Mouse (Mus musculus): ENCODE measurements at regions not wholly inside any gene's neighbourhood (a gene's known extent, or its start where the extent isn't known, plus 50 kb on each side); places are given as distances from the start of the nearest gene placed in this dataset.
A peak's percentile ranks its signal among the peaks of the same experiment; 100 is the strongest.

DNA sequence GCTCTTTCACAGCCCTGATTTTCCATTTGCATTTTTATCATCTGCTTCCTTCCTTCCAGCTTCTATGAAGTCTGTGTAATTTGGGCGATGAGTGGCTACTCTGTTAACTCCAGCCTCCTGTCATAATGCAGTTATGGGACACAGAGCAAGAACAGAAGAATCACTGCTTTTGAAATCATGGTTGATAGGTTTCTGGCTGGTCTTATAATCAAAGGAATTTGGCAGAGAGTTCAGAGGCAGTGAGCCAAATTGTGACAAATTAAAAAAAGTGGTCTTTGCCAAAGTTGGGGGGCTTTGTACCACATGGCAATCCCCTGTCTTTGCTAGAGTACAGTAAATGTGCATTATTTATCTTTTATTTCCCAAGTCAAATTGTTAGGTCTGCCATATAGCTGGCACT lies 1292.6 kb downstream of the Rapgef2 start:
- Histone ChIP-seq H3K27ac (ENCODE audit: low read depth, low read length) (no peak overlapping the region), H3K27me3 (ENCODE audit: control insufficient read depth, insufficient read depth, low read length) (no peaks in the 10 kb centered on the region), H3K9ac (ENCODE audit: low read length) (no peak overlapping the region), H3K4me2 (no peak overlapping the region), H3K9me3 (ENCODE audit: control insufficient read depth, low read length) (no peaks in the 10 kb centered on the region), H3K4me1 (ENCODE audit: control insufficient read depth, insufficient read depth, low read length) (no peaks in the 10 kb centered on the region), H3K36me3 (ENCODE audit: control insufficient read depth, insufficient read depth, low read length) (no peaks in the 10 kb centered on the region), H3K4me3 (ENCODE audit: low read depth, low read length) (no peak overlapping the region)
- ATAC-seq (ENCODE audit: low FRiP score), result no peak
- DNase-seq (ENCODE audit: low spot score, missing footprints), result no peak
- WGBS, result 79% methylated on average over 1 of the region's 1 CpGs

DNA sequence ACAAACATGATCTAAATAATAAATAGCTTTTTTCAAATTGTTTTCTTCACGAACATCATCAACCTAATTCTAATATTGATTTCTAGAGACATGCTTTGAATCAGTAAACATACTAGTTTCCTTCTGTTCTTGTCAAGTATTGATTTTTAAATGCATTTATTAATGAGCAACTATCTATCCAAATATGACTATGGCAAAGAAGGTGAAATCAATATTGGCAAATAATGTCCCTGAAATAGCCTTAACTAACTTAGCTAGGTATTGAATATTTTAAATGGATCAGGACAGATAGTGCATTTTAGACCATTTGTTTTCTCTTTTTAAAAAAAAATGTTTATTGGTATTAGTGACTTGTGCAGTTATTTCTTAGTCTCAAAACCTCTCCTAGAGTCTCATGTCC lies 1341.5 kb downstream of the Rapgef2 start:
- Histone ChIP-seq H3K4me1 (ENCODE audit: control insufficient read depth, insufficient read depth, low read length) (no peaks in the 10 kb centered on the region), H3K9ac (ENCODE audit: low read length) (no peak overlapping the region), H3K9me3 (ENCODE audit: control insufficient read depth, low read length) (no peaks in the 10 kb centered on the region), H3K27me3 (ENCODE audit: control insufficient read depth, insufficient read depth, low read length) (no peaks in the 10 kb centered on the region), H3K27ac (ENCODE audit: low read depth, low read length) (no peak overlapping the region), H3K4me3 (ENCODE audit: low read depth, low read length) (no peak overlapping the region), H3K36me3 (ENCODE audit: control insufficient read depth, insufficient read depth, low read length) (no peaks in the 10 kb centered on the region), H3K4me2 (no peak overlapping the region)
- 78% methylated on average over 1 of the region's 1 CpGs for WGBS
- ATAC-seq (ENCODE audit: low FRiP score), result no peak
- DNase-seq (ENCODE audit: low spot score, missing footprints), result no peak

DNA sequence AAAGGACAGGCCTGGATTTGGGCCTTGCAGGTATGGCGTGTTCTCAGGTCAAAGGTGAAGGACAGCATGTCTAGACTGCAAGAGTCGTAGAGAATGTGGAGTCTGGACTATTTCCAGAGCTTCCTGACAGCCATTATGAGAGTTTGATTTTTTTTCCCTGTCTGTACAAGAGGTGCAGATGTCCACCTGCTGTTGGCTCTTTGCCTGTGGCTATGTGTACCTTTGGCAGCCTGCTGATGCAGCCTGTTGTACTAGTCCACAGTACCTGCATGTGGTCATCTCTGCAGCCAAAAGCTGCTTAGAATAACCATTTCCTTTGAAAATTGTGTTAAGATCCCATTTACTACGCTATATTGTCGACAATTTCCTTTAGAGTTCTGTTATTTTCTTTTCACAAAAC lies 1389.1 kb downstream of the Rapgef2 start:
- Histone ChIP-seq H3K4me3 (ENCODE audit: low read depth, low read length) (no peak overlapping the region), H3K9ac (ENCODE audit: low read length) (no peak overlapping the region), H3K27ac (ENCODE audit: low read depth, low read length) (no peak overlapping the region), H3K4me1 (ENCODE audit: control insufficient read depth, insufficient read depth, low read length) (no peaks in the 10 kb centered on the region), H3K27me3 (ENCODE audit: control insufficient read depth, insufficient read depth, low read length) (no peaks in the 10 kb centered on the region), H3K36me3 (ENCODE audit: control insufficient read depth, insufficient read depth, low read length) (no peaks in the 10 kb centered on the region), H3K4me2 (no peak overlapping the region), H3K9me3 (ENCODE audit: control insufficient read depth, low read length) (no peaks in the 10 kb centered on the region)
- WGBS, result 88% methylated on average over 4 of the region's 4 CpGs
- ATAC-seq (ENCODE audit: low FRiP score) (no peak), DNase-seq (ENCODE audit: low spot score, missing footprints) (no peak)

DNA sequence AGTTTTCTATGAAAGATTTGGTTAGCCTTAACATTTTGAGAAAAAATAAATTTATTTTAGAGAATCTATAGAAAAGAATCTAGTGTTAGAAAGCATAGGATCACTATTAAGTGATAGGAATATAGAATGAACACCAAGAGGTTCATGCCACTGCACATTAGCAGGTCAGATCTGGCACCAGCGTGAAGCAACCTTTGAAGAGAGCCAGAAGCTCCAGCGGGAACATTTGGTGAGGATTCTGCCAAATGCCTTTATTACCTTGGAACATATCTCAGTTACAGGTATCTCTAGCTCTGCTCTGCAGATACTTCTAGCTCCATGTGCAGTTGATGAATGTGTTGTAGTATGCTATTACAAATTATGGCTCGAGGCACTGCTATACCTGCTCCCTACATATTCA lies 1398.7 kb downstream of the Rapgef2 start:
- H3K27me3 ChIP-seq (ENCODE audit: control insufficient read depth, insufficient read depth, low read length), result no peaks in the 10 kb centered on the region
- H3K27ac ChIP-seq (ENCODE audit: low read depth, low read length), result no peak overlapping the region
- H3K4me2 ChIP-seq, result no peak overlapping the region
- H3K4me1 ChIP-seq (ENCODE audit: control insufficient read depth, insufficient read depth, low read length), result no peaks in the 10 kb centered on the region
- no peaks in the 10 kb centered on the region for H3K36me3 ChIP-seq (ENCODE audit: control insufficient read depth, insufficient read depth, low read length)
- H3K4me3 ChIP-seq (ENCODE audit: low read depth, low read length), result no peak overlapping the region
- ATAC-seq (ENCODE audit: low FRiP score) (no peak), DNase-seq (ENCODE audit: low spot score, missing footprints) (no peak)
- H3K9ac ChIP-seq (ENCODE audit: low read length), result no peak overlapping the region
- 87% methylated on average over 3 of the region's 3 CpGs for WGBS
- no peaks in the 10 kb centered on the region for H3K9me3 ChIP-seq (ENCODE audit: control insufficient read depth, low read length)

GRCm38 (mm10) chr3:77848717-77849241 lies 1437.5 kb downstream of the Rapgef2 start:
- WGBS, result 87% methylated on average over 3 of the region's 3 CpGs
- ATAC-seq (ENCODE audit: low FRiP score) (0 out of 2 replicates have a peak, but pooled peaks have one; percentile 11), DNase-seq (ENCODE audit: low spot score, missing footprints) (no peak)
- Histone ChIP-seq H3K4me3 (ENCODE audit: low read depth, low read length) (no peak overlapping the region), H3K4me1 (ENCODE audit: control insufficient read depth, insufficient read depth, low read length) (no peaks in the 10 kb centered on the region), H3K9ac (ENCODE audit: low read length) (no peak overlapping the region), H3K4me2 (no peak overlapping the region), H3K9me3 (ENCODE audit: control insufficient read depth, low read length) (no peaks in the 10 kb centered on the region), H3K27ac (ENCODE audit: low read depth, low read length) (no peak overlapping the region), H3K36me3 (ENCODE audit: control insufficient read depth, insufficient read depth, low read length) (no peaks in the 10 kb centered on the region), H3K27me3 (ENCODE audit: control insufficient read depth, insufficient read depth, low read length) (no peaks in the 10 kb centered on the region)

DNA sequence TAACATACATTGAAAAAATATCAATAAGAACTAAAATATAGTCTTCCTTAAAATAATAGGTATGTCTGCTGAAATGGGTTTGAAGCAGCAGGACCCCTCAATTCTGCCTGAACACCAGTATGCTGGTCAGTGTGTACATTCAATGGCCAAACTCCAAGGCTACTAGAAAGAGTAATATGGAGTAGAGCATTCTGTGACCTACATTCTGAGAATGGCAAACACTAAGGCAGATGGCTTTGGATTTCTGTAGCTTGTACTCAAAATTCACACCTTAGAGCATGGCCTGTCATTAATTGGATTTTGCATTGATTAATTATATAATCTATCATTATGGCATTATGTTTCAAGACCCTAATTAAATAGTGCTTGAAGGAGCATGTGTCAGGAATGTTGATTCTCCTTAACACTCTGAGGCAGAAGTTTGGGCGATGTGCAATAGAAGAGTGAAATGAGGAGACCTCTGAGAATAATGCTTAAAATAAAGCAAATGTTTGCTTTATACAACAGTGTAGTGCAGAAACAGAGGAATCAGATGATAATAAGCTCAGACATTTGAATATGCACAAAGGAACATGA lies 1454.0 kb downstream of the Rapgef2 start:
- no peaks in the 10 kb centered on the region for H3K4me1 ChIP-seq (ENCODE audit: control insufficient read depth, insufficient read depth, low read length)
- WGBS, result 97% methylated on average over 1 of the region's 1 CpGs
- H3K36me3 ChIP-seq (ENCODE audit: control insufficient read depth, insufficient read depth, low read length), result no peaks in the 10 kb centered on the region
- H3K4me2 ChIP-seq, result no peak overlapping the region
- no peak for DNase-seq (ENCODE audit: low spot score, missing footprints)
- H3K9ac ChIP-seq (ENCODE audit: low read length), result no peak overlapping the region
- H3K9me3 ChIP-seq (ENCODE audit: control insufficient read depth, low read length), result no peaks in the 10 kb centered on the region
- no peak overlapping the region for H3K27ac ChIP-seq (ENCODE audit: low read depth, low read length)
- no peaks in the 10 kb centered on the region for H3K27me3 ChIP-seq (ENCODE audit: control insufficient read depth, insufficient read depth, low read length)
- ATAC-seq (ENCODE audit: low FRiP score), result no peak
- H3K4me3 ChIP-seq (ENCODE audit: low read depth, low read length), result no peak overlapping the region

- H3K27me3 ChIP-seq (ENCODE audit: control insufficient read depth, insufficient read depth, low read length), result no peaks in the 10 kb centered on the region
- H3K9me3 ChIP-seq (ENCODE audit: control insufficient read depth, low read length), result no peaks in the 10 kb centered on the region
- DNase-seq (ENCODE audit: low spot score, missing footprints) (no peak), ATAC-seq (ENCODE audit: low FRiP score) (no peak)
- no peak overlapping the region for H3K27ac ChIP-seq (ENCODE audit: low read depth, low read length)
- H3K4me1 ChIP-seq (ENCODE audit: control insufficient read depth, insufficient read depth, low read length), result no peaks in the 10 kb centered on the region
- 73% methylated on average over 2 of the region's 2 CpGs for WGBS
- H3K9ac ChIP-seq (ENCODE audit: low read length), result no peak overlapping the region
- H3K4me3 ChIP-seq (ENCODE audit: low read depth, low read length), result no peak overlapping the region
- no peak overlapping the region for H3K4me2 ChIP-seq
- H3K36me3 ChIP-seq (ENCODE audit: control insufficient read depth, insufficient read depth, low read length), result no peaks in the 10 kb centered on the region
These were observed 1454.6 kb downstream of the Rapgef2 start for GRCm38 (mm10) chr3:77831760-77832159.

GRCm38 (mm10) chr3:77831256-77831655 lies 1455.1 kb downstream of the Rapgef2 start:
- no peaks in the 10 kb centered on the region for H3K27me3 ChIP-seq (ENCODE audit: control insufficient read depth, insufficient read depth, low read length)
- ATAC-seq (ENCODE audit: low FRiP score), result no peak
- H3K4me3 ChIP-seq (ENCODE audit: low read depth, low read length), result no peak overlapping the region
- no peak overlapping the region for H3K4me2 ChIP-seq
- H3K36me3 ChIP-seq (ENCODE audit: control insufficient read depth, insufficient read depth, low read length), result no peaks in the 10 kb centered on the region
- H3K9ac ChIP-seq (ENCODE audit: low read length), result no peak overlapping the region
- no peaks in the 10 kb centered on the region for H3K9me3 ChIP-seq (ENCODE audit: control insufficient read depth, low read length)
- H3K4me1 ChIP-seq (ENCODE audit: control insufficient read depth, insufficient read depth, low read length), result no peaks in the 10 kb centered on the region
- WGBS, result 86% methylated on average over 4 of the region's 4 CpGs
- no peak for DNase-seq (ENCODE audit: low spot score, missing footprints)
- H3K27ac ChIP-seq (ENCODE audit: low read depth, low read length), result no peak overlapping the region

GRCm38 (mm10) chr3:77830219-77830618 lies 1456.1 kb downstream of the Rapgef2 start:
- Histone ChIP-seq H3K4me2 (no peak overlapping the region), H3K4me1 (ENCODE audit: control insufficient read depth, insufficient read depth, low read length) (no peaks in the 10 kb centered on the region), H3K9ac (ENCODE audit: low read length) (no peak overlapping the region), H3K36me3 (ENCODE audit: control insufficient read depth, insufficient read depth, low read length) (no peaks in the 10 kb centered on the region), H3K27ac (ENCODE audit: low read depth, low read length) (no peak overlapping the region), H3K4me3 (ENCODE audit: low read depth, low read length) (no peak overlapping the region), H3K27me3 (ENCODE audit: control insufficient read depth, insufficient read depth, low read length) (no peaks in the 10 kb centered on the region), H3K9me3 (ENCODE audit: control insufficient read depth, low read length) (no peaks in the 10 kb centered on the region)
- DNase-seq (ENCODE audit: low spot score, missing footprints), result no peak
- no peak for ATAC-seq (ENCODE audit: low FRiP score)
